Mouse (Mus musculus): ENCODE results near the gene Fgfr2. TPM values are rescaled to one million over a fixed set of nuclear protein-coding genes. Genes with fewer than 3 reads are reported as not detected.

Fgfr2 gene
- polyA plus RNA-seq, 1 experiment from 2014 or later, result 137 TPM

GRCm38 (mm10) chr7:132234250-132234649 is 888.9 kb downstream of the Fgfr2 start:
- H3K27ac ChIP-seq (replicated peaks), result peak overlapping the region; percentile 68
- peaks cover 26% of the 10 kb centered on the region for H3K36me3 ChIP-seq
- H3K4me2 ChIP-seq (replicated peaks), result no peak overlapping the region
- H3K4me1 ChIP-seq, result peaks cover 14% of the 10 kb centered on the region
- H3K4me3 ChIP-seq (replicated peaks), result no peak overlapping the region
- no peaks in the 10 kb centered on the region for H3K9me3 ChIP-seq (replicated peaks)
- 36% methylated on average over 3 of the region's 3 CpGs for WGBS
- ATAC-seq (ENCODE audit: insufficient number of reproducible peaks, low FRiP score, low TSS enrichment, low read depth), result 0 out of 2 replicates have a peak, but pooled peaks have one; percentile 25
- no peaks in the 10 kb centered on the region for H3K27me3 ChIP-seq
- H3K9ac ChIP-seq, result no peak overlapping the region

- Histone ChIP-seq H3K4me3 (replicated peaks) (no peak overlapping the region), H3K9me3 (replicated peaks) (no peaks in the 10 kb centered on the region), H3K9ac (no peak overlapping the region), H3K4me1 (peaks cover 14% of the 10 kb centered on the region), H3K27ac (replicated peaks) (peak overlapping the region; percentile 68), H3K4me2 (replicated peaks) (no peak overlapping the region), H3K27me3 (no peaks in the 10 kb centered on the region), H3K36me3 (peaks cover 21% of the 10 kb centered on the region; the same call in 1 of the 2 replicates)
- 76% methylated on average over 4 of the region's 4 CpGs for WGBS
- no peak for ATAC-seq (ENCODE audit: insufficient number of reproducible peaks, low FRiP score, low TSS enrichment, low read depth)
These were observed 889.4 kb downstream of the Fgfr2 start for GRCm38 (mm10) chr7:132233732-132234131.

GRCm38 (mm10) chr7:132232937-132233336 is 890.2 kb downstream of the Fgfr2 start:
- H3K4me3 ChIP-seq (replicated peaks), result no peak overlapping the region
- no peak overlapping the region for H3K27ac ChIP-seq (replicated peaks)
- no peaks in the 10 kb centered on the region for H3K27me3 ChIP-seq
- H3K4me1 ChIP-seq, result peaks cover 14% of the 10 kb centered on the region
- no peak for ATAC-seq (ENCODE audit: insufficient number of reproducible peaks, low FRiP score, low TSS enrichment, low read depth)
- H3K9me3 ChIP-seq (replicated peaks), result no peaks in the 10 kb centered on the region
- H3K9ac ChIP-seq, result no peak overlapping the region
- 53% methylated on average over 2 of the region's 2 CpGs for WGBS
- H3K36me3 ChIP-seq, result peaks cover 18% of the 10 kb centered on the region; the same call in 1 of the 2 replicates
- H3K4me2 ChIP-seq (replicated peaks), result no peak overlapping the region

- Histone ChIP-seq H3K4me3 (replicated peaks) (no peak overlapping the region), H3K36me3 (0 out of 2 replicates have a peak, but pooled peaks cover 7% of the 10 kb centered on the region), H3K4me1 (peaks cover 25% of the 10 kb centered on the region), H3K4me2 (replicated peaks) (no peak overlapping the region), H3K27me3 (no peaks in the 10 kb centered on the region), H3K9me3 (replicated peaks) (no peaks in the 10 kb centered on the region), H3K27ac (replicated peaks) (0 out of 2 replicates have a peak overlapping the region, but pooled peaks have one; percentile 39), H3K9ac (no peak overlapping the region)
- ATAC-seq (ENCODE audit: insufficient number of reproducible peaks, low FRiP score, low TSS enrichment, low read depth), result 0 out of 2 replicates have a peak, but pooled peaks have one; percentile 16
- WGBS, result 76% methylated on average over 3 of the region's 3 CpGs
These were observed 891.7 kb downstream of the Fgfr2 start for GRCm38 (mm10) chr7:132231476-132231875.

- Histone ChIP-seq H3K9me3 (replicated peaks) (no peaks in the 10 kb centered on the region), H3K9ac (no peak overlapping the region), H3K4me2 (replicated peaks) (no peak overlapping the region), H3K4me3 (replicated peaks) (no peak overlapping the region), H3K27me3 (no peaks in the 10 kb centered on the region), H3K36me3 (0 out of 2 replicates have a peak, but pooled peaks cover 4% of the 10 kb centered on the region), H3K27ac (replicated peaks) (no peak overlapping the region), H3K4me1 (peaks cover 25% of the 10 kb centered on the region)
- WGBS, result 80% methylated on average over 3 of the region's 3 CpGs
- ATAC-seq (ENCODE audit: insufficient number of reproducible peaks, low FRiP score, low TSS enrichment, low read depth), result no peak
These were observed 892.2 kb downstream of the Fgfr2 start for GRCm38 (mm10) chr7:132230961-132231360.

GRCm38 (mm10) chr7:132227075-132227640 is 896.0 kb downstream of the Fgfr2 start:
- ATAC-seq (ENCODE audit: insufficient number of reproducible peaks, low FRiP score, low TSS enrichment, low read depth), result no peak
- no peak overlapping the region for H3K9ac ChIP-seq

GRCm38 (mm10) chr7:132226379-132227074 is 896.6 kb downstream of the Fgfr2 start:
- 55% methylated on average over 6 of the region's 6 CpGs for WGBS
- Histone ChIP-seq H3K27ac (replicated peaks) (no peak overlapping the region), H3K36me3 (no peaks in the 10 kb centered on the region), H3K4me1 (peaks cover 25% of the 10 kb centered on the region), H3K4me2 (replicated peaks) (no peak overlapping the region), H3K4me3 (replicated peaks) (no peak overlapping the region), H3K9me3 (replicated peaks) (no peaks in the 10 kb centered on the region), H3K27me3 (0 out of 2 replicates have a peak, but pooled peaks cover 8% of the 10 kb centered on the region), H3K9ac (no peak overlapping the region)
- peak; percentile 17; the same call in 1 of the 2 replicates for ATAC-seq (ENCODE audit: insufficient number of reproducible peaks, low FRiP score, low TSS enrichment, low read depth)

More at GRCm38 (mm10) chr7:132227075-132227640, 896.0 kb downstream of the Fgfr2 start:
- no peaks in the 10 kb centered on the region for H3K36me3 ChIP-seq
- H3K4me2 ChIP-seq (replicated peaks), result no peak overlapping the region
- no peak overlapping the region for H3K27ac ChIP-seq (replicated peaks)
- H3K4me1 ChIP-seq, result peaks cover 25% of the 10 kb centered on the region
- H3K27me3 ChIP-seq, result 0 out of 2 replicates have a peak, but pooled peaks cover 8% of the 10 kb centered on the region
- no peaks in the 10 kb centered on the region for H3K9me3 ChIP-seq (replicated peaks)
- WGBS, result 81% methylated on average over 8 of the region's 8 CpGs
- H3K4me3 ChIP-seq (replicated peaks), result no peak overlapping the region

GRCm38 (mm10) chr7:132223452-132224141 is 899.6 kb downstream of the Fgfr2 start:
- no peak for ATAC-seq (ENCODE audit: insufficient number of reproducible peaks, low FRiP score, low TSS enrichment, low read depth)
- H3K9ac ChIP-seq, result no peak overlapping the region
- no peak overlapping the region for H3K4me2 ChIP-seq (replicated peaks)
- no peak overlapping the region for H3K27ac ChIP-seq (replicated peaks)
- H3K36me3 ChIP-seq, result no peaks in the 10 kb centered on the region
- H3K4me1 ChIP-seq, result peaks cover 20% of the 10 kb centered on the region
- H3K27me3 ChIP-seq, result 0 out of 2 replicates have a peak, but pooled peaks cover 8% of the 10 kb centered on the region
- H3K9me3 ChIP-seq (replicated peaks), result no peaks in the 10 kb centered on the region
- no peak overlapping the region for H3K4me3 ChIP-seq (replicated peaks)
- WGBS, result 35% methylated on average over 10 of the region's 10 CpGs

GRCm38 (mm10) chr7:132214031-132214430 is 909.1 kb downstream of the Fgfr2 start:
- ATAC-seq (ENCODE audit: insufficient number of reproducible peaks, low FRiP score, low TSS enrichment, low read depth), result no peak
- Histone ChIP-seq H3K4me2 (replicated peaks) (no peak overlapping the region), H3K4me1 (peaks cover 9% of the 10 kb centered on the region; the same call in 1 of the 2 replicates), H3K9ac (no peak overlapping the region), H3K4me3 (replicated peaks) (no peak overlapping the region), H3K27ac (replicated peaks) (no peak overlapping the region), H3K9me3 (replicated peaks) (no peaks in the 10 kb centered on the region), H3K36me3 (no peaks in the 10 kb centered on the region), H3K27me3 (no peaks in the 10 kb centered on the region)
- WGBS, result 58% methylated on average over 10 of the region's 10 CpGs

- whole genome bisulfite sequencing, result 3% methylated on average over 8 of the region's 8 CpGs
- Histone ChIP-seq H3K9ac (no peak overlapping the region), H3K9me3 (replicated peaks) (no peaks in the 10 kb centered on the region), H3K4me1 (peaks cover 9% of the 10 kb centered on the region; the same call in 1 of the 2 replicates), H3K4me2 (replicated peaks) (no peak overlapping the region), H3K27ac (replicated peaks) (no peak overlapping the region), H3K4me3 (replicated peaks) (no peak overlapping the region), H3K36me3 (no peaks in the 10 kb centered on the region), H3K27me3 (no peaks in the 10 kb centered on the region)
- ATAC-seq (ENCODE audit: insufficient number of reproducible peaks, low FRiP score, low TSS enrichment, low read depth), result no peak
These were observed 909.7 kb downstream of the Fgfr2 start for GRCm38 (mm10) chr7:132213460-132213859.

Data from embryonic facial prominence, embryonic 15.5 days (tissue).